Mouse (Mus musculus) cortical plate, adult 2 months (tissue): ENCODE data around the gene Arhgef33.

ENCODE experiments used
- CTCF ChIP-seq: fragments of 200-500 bp; IDR thresholded peaks from 2 replicates; pipeline ENCODE4 v1.5.1; 2011; ENCODE audit warnings: mild to moderate bottlenecking, control low read depth, low read length; ENCODE audit not compliant: insufficient read depth; ENCODE audit errors: extremely low read depth
- POLR2A ChIP-seq: fragments of 200-500 bp; IDR thresholded peaks from 2 replicates; pipeline ENCODE4 v1.6.1; 2011; ENCODE audit warnings: mild to moderate bottlenecking, low read length, control low read depth; ENCODE audit not compliant: insufficient read depth; ENCODE audit errors: extremely low read depth

DNA sequence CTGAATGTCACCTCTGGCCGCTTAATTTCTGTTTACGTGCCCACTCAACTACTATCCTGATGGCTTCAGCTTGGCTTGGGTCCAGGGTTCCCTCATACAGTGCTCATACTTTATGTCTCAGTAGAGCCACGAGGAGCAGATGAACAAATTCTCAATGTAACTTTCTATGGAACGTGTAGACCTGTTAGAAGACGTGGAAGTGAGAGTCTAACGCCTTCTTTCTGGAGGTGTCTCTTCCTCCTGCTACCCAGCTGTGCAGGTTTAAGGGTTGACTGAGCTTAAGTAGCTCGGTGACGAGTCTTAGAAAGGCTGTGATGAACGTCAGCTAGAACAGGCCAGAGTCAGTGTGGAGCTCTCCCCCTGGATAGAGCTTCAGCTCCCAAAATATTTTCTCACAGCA is 61.4 kb downstream of the Arhgef33 start:
- no peak for TF ChIP-seq POLR2A
- TF ChIP-seq CTCF, result no peak
